Comparison of ENCODE assay signal across 9 mouse cellular contexts in genomic region chr4:140108871-140109625, GRCm38 (mm10).
DNase-seq lines count a peak whose midpoint lies in the region; ATAC-seq and TF ChIP-seq lines count a peak whose summit lies in the region.
"Had no signal": no experiment of that assay in that cellular context is flagged by ENCODE, and none has a peak within 500 bp of the region (broad histone marks: within the 10 kb centered on the region; RNA-seq: fewer than 3 reads in every experiment).

No protein-coding gene starts in this region.

- H3K4me2 ChIP-seq in limb, embryonic 14.5 days (replicated peaks; ENCODE audit: low read depth, low read length, severe bottlenecking) = peak overlapping the region; percentile 36

- TF ChIP-seq CTCF in ES-Bruce4 (IDR thresholded peaks at IDR 0.05; ENCODE audit: low read depth, low read length) = no peak

- peak overlapping the region; percentile 22; the same call in 1 of the 2 replicates for H3K9ac ChIP-seq in ES-Bruce4 (ENCODE audit: low read depth, poor library complexity, severe bottlenecking)
- peak overlapping the region; percentile 16; the same call in 1 of the 2 replicates for H3K9ac ChIP-seq in limb, embryonic 14.5 days (ENCODE audit: low read depth, low read length, severe bottlenecking)

- intact Hi-C loops in left cerebral cortex, postnatal 25 days (cut with DNase I) = loop anchor here (10.0 kb wide), 1 partner anchor 234 kb away; no protein-coding TSS in a partner anchor

- H3K27ac ChIP-seq in heart, embryonic 10.5 days = 0 out of 2 replicates have a peak overlapping the region, but pooled peaks have one; percentile 44
- no peak overlapping the region for H3K27ac ChIP-seq in ES-Bruce4 (ENCODE audit: insufficient read depth, low read length)
- H3K27ac ChIP-seq in forebrain, embryonic 10.5 days = peak overlapping the region; percentile 45
- no peak overlapping the region for H3K27ac ChIP-seq in limb, embryonic 14.5 days (replicated peaks; ENCODE audit: low read depth, low read length)

- 0 out of 2 replicates have a peak, but pooled peaks cover 5% of the 10 kb centered on the region for H3K9me3 ChIP-seq in heart, embryonic 10.5 days
- H3K9me3 ChIP-seq in ES-Bruce4 (replicated peaks; ENCODE audit: control insufficient read depth, insufficient read depth, low read length, poor library complexity, severe bottlenecking) = no peaks in the 10 kb centered on the region
- H3K9me3 ChIP-seq in forebrain, embryonic 10.5 days = no peaks in the 10 kb centered on the region
- H3K9me3 ChIP-seq in limb, embryonic 14.5 days (ENCODE audit: control insufficient read depth, low read length) = no peaks in the 10 kb centered on the region

- ATAC-seq in limb, embryonic 14.5 days (ENCODE audit: low FRiP score, low read depth) = no peak

- H3K4me3 ChIP-seq in heart, embryonic 10.5 days = peak overlapping the region; percentile 55
- H3K4me3 ChIP-seq in ES-Bruce4 (ENCODE audit: low read depth, low read length) = peak overlapping the region; percentile 17
- peak overlapping the region; percentile 45 for H3K4me3 ChIP-seq in forebrain, embryonic 10.5 days
- H3K4me3 ChIP-seq in limb, embryonic 14.5 days (replicated peaks; ENCODE audit: low read length) = peak overlapping the region; percentile 10; the same call in 1 of the 2 replicates

- no peak for TF ChIP-seq EP300 in ES-Bruce4 (IDR thresholded peaks at IDR 0.05; ENCODE audit: insufficient read depth, low read depth, low read length)

- H3K36me3 ChIP-seq in heart, embryonic 10.5 days = no peaks in the 10 kb centered on the region
- no peaks in the 10 kb centered on the region for H3K36me3 ChIP-seq in ES-Bruce4 (ENCODE audit: control insufficient read depth, insufficient read depth, low read length, poor library complexity, severe bottlenecking)
- H3K36me3 ChIP-seq in forebrain, embryonic 10.5 days (replicated peaks) = no peaks in the 10 kb centered on the region
- H3K36me3 ChIP-seq in limb, embryonic 14.5 days (ENCODE audit: control insufficient read depth, insufficient read depth, low read length) = no peaks in the 10 kb centered on the region

- peaks cover 85% of the 10 kb centered on the region for H3K27me3 ChIP-seq in heart, embryonic 10.5 days (ENCODE audit: insufficient read depth, poor library complexity, severe bottlenecking)
- H3K27me3 ChIP-seq in ES-Bruce4 (ENCODE audit: control insufficient read depth, insufficient read depth, low read length, poor library complexity, severe bottlenecking) = no peaks in the 10 kb centered on the region
- peaks cover 65% of the 10 kb centered on the region for H3K27me3 ChIP-seq in forebrain, embryonic 10.5 days (ENCODE audit: poor library complexity, severe bottlenecking)
- peaks cover 36% of the 10 kb centered on the region for H3K27me3 ChIP-seq in limb, embryonic 14.5 days (ENCODE audit: control insufficient read depth, insufficient read depth, low read length)

- WGBS in heart, embryonic 10.5 days = 2% methylated on average over 32 of the region's 32 CpGs
- WGBS in forebrain, embryonic 10.5 days = under 1% methylated on average over 32 of the region's 32 CpGs
- 1% methylated on average over 32 of the region's 32 CpGs for WGBS in limb, embryonic 14.5 days

- H3K4me1 ChIP-seq in heart, embryonic 10.5 days = peaks cover 14% of the 10 kb centered on the region
- H3K4me1 ChIP-seq in ES-Bruce4 (ENCODE audit: control insufficient read depth, insufficient read depth, low read length) = peaks cover 5% of the 10 kb centered on the region
- peaks cover 32% of the 10 kb centered on the region for H3K4me1 ChIP-seq in forebrain, embryonic 10.5 days
- peaks cover 6% of the 10 kb centered on the region; the same call in 1 of the 2 replicates for H3K4me1 ChIP-seq in limb, embryonic 14.5 days (ENCODE audit: control insufficient read depth, insufficient read depth, low read length)

- no peak for TF ChIP-seq POLR2A in ES-Bruce4 (IDR thresholded peaks at IDR 0.05; ENCODE audit: insufficient read depth, low read length)
- TF ChIP-seq POLR2A in limb, embryonic 14.5 days (IDR thresholded peaks at IDR 0.05; ENCODE audit: borderline replicate concordance, extremely low read depth, insufficient read depth, insufficient read length) = no peak

- no peak for DNase-seq in heart, embryonic 10.5 days (ENCODE audit: low spot score)
- no peak for DNase-seq in heart, adult 8-10 months (ENCODE audit: low spot score)
- DNase-seq in forebrain, embryonic 10.5 days (ENCODE audit: extremely low spot score, low spot score) = peak; percentile 45
- no peak for DNase-seq in limb, embryonic 14.5 days (ENCODE audit: low spot score)
- no peak for DNase-seq in natural killer cell, adult 2 months (ENCODE audit: low spot score in 2 of 2)
- no peak for DNase-seq in left cerebral cortex, postnatal 25 days (ENCODE audit: low spot score in 2 of 2)
- no peak for DNase-seq in thymus, postnatal 4 days
- DNase-seq: adrenal gland, postnatal 36 days had no signal

Comparison
In these comparisons a context has a peak if more than half of its experiments do, and no peak if none do; other contexts are left out.
1. H3K27ac ChIP-seq: peak in heart, embryonic 10.5 days (single experiment) and forebrain, embryonic 10.5 days (single experiment); none in ES-Bruce4 (single experiment) and limb, embryonic 14.5 days (single experiment).
2. Peak in every context shown above with its lines, with median percentiles within 50 percentile points of each other: H3K4me3 ChIP-seq.